Mouse (Mus musculus): Measurements from ENCODE around the gene Gja10.

Gja10 gene

DNA sequence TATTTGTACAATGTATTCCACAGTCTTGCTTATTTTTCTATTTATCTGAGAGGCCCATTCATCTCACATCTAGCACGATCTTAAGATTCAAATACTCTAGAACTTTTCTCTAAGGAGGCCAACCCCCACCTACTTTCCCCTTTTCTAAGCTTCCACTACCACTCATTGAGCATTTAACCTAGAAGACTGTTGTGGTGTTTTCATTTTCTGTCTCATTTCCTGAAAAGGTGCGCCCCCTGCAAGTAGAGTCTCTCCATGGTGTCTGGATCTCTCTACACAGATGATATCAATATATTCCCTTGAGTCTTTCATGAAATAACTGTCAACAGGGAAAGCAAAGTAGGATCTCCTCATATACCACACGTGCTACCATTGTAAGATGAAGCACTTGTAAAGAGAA lies at the start of gene Gja10:
Gene Gja10 (minus strand): TSS at position 101 of the 400 bp plus-strand sequence.
- no peak for DNase-seq (ENCODE audit: low spot score)

GRCm38 (mm10) chr4:32651669-32652068 lies 49.1 kb upstream of the Gja10 start:
- DNase-seq (ENCODE audit: low spot score), result peak; percentile 10

DNA sequence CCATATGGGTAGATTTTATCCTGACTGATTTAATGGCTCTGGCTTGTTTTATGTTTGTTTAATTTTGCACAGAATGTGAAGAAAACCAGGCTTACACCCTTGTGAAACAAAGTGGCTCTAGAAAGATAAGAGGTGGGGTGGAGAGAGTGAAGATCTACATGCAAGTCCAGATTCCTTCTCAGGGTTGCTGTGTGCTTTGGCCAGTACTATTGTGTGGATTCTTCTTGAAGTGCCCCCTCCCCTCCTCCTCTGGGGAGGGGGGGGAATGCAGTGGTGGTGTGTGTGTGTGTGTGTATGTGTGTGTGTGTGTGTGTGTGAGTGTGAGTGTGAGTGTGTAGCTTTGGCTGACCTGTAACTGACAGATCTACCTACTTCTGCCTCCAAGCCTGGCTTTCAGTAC lies 19.1 kb upstream of the Gja10 start:
- DNase-seq (ENCODE audit: low spot score), result no peak

GRCm38 (mm10) chr4:32615034-32615881 lies 12.7 kb upstream of the Gja10 start, which contains the start of gene Casp8ap2:
Gene Casp8ap2, plus strand, starts transcription at chr4:32615451.
- DNase-seq (ENCODE audit: low spot score), result peak; percentile 100

GRCm38 (mm10) chr4:32601135-32601534 lies 1.4 kb downstream of the Gja10 start:
- DNase-seq (ENCODE audit: low spot score), result peak; percentile 35

DNA sequence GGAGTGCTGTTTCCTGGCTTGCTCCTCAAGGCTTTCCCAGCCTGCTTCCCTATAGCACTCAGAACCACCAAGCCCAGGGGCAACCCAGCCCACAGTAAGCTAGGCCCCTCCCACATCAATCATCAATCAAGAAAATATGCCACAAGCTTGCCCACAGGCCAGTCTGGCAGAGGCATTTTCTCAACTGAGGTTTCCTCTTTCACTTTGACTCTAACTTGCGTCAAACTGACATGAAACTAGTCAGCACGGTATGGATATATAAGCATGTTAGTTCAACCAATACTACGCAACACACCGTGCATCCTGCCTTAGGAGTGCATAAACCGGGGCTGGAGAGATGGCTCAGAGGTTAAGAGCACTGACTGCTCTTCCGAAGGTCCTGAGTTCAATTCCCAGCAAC lies 14.3 kb downstream of the Gja10 start:
- peak; percentile 63 for DNase-seq (ENCODE audit: low spot score)

- peak; percentile 26 for DNase-seq (ENCODE audit: low spot score)
Measured at GRCm38 (mm10) chr4:32587543-32587942, 15.0 kb downstream of the Gja10 start.

DNA sequence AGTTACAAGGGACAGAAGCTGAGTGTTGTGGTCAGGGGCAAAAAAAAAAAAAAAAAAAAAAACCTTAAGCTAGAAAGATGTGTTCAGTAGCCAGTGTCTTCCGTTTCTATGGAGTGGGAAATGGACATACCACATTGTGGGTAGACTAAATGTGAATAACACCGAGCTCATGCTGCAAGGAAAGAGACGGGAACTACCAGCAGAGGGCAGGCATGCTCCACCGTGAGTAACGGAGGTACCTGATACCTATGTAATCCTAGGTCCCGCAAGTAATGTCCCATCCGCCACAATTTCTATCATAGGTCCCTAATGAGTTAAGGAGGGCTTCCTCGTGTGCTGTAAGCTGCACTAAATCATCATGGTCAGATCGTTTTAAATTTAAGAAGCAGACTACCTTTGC lies 16.0 kb downstream of the Gja10 start:
- DNase-seq (ENCODE audit: low spot score), result peak; percentile 72

GRCm38 (mm10) chr4:32584181-32584580 lies 18.4 kb downstream of the Gja10 start:
- no peak for DNase-seq (ENCODE audit: low spot score)

GRCm38 (mm10) chr4:32579850-32580249 lies 22.7 kb downstream of the Gja10 start:
- DNase-seq (ENCODE audit: low spot score), result no peak

- DNase-seq (ENCODE audit: low spot score), result no peak
Measured at GRCm38 (mm10) chr4:32575165-32575564, 27.4 kb downstream of the Gja10 start.

GRCm38 (mm10) chr4:32574604-32575003 lies 28.0 kb downstream of the Gja10 start:
- DNase-seq (ENCODE audit: low spot score), result no peak

- no peak for DNase-seq (ENCODE audit: low spot score)
Measured at GRCm38 (mm10) chr4:32573586-32573985, 29.0 kb downstream of the Gja10 start.

DNA sequence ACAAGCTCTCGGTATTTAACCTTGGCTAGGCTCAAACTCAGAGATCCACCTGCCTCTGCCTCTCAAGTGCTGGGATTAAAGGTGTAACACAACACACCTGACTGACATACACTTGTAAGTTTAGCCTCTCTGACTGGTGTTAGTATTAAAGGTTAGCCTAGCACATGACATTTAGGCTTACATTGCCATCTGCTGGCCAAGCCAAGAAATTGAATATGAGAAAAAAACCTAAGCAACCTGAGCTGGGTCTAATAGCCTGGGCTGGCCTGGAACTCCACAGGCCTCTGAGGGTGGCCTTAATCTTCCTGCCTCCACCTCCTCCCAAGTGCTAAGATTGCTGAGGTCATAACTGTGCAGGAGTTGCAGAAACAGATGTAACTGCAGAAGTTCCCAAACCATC lies 30.4 kb downstream of the Gja10 start:
- peak; percentile 59 for DNase-seq (ENCODE audit: low spot score)

DNA sequence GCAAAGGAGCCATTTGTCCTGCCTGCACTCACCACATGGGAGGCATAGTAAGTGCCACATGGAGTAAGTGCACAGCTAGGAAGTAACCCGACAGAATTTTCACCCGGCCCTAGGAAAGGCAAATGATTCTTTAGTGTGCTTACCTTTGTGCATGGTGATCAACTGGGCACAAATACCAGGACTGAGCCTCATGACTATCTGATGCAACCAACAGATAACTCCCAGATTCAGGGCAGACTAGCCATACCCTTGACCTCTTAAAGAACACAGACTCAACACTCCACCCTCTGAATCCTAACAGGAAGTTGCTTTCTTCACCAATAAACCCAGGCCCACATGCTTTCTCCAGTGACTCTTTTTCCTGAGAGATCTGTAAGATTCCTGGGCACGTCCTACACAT lies 31.1 kb downstream of the Gja10 start:
- no peak for DNase-seq (ENCODE audit: low spot score)

GRCm38 (mm10) chr4:32570939-32571317 lies 31.6 kb downstream of the Gja10 start:
- no peak for DNase-seq (ENCODE audit: low spot score)

DNA sequence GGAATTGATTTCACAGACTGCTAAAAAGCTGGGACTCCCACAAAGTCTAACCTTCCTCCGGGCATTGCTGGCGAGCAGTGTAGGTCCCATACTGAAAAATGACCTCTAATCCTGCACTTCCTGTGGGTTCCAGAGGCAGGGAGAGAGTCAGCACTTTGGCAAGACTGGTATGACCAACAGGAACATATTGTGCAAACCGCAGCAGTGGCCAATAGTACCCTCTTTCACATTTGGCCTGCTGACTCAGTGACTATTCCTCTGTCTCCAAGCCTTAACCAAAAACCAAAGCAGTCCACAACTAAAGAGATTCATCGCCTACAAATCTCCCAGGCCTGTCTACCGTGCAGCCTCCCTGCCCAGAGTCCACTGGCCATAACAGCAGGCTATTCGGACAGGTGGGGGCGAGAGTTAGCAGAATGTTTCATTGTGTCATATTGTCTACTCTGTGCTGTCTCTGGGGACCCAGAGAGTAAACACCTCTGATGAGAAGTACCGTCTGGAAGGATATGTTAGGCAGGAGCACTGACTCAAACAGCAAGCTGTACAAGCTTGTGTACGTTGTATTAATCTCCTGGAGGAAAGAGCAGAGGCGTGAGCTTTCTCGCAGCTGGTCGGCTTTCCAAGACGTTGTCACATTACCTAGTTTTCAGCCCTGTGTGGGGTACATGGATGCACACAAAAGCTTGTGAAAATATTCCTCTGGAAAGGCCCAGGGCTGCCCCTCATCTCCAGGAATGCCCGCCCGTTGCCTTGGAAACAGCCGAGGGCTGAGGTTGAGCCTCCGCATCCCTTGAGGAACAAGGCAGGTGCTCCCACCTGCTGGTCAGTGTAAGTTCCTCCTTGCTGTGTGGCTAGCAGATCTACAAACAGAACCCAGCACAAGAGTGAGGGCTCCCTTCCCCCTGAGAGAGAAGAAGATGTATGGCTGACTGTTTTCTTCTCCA lies 32.3 kb downstream of the Gja10 start:
- no peak for DNase-seq (ENCODE audit: low spot score)

DNA sequence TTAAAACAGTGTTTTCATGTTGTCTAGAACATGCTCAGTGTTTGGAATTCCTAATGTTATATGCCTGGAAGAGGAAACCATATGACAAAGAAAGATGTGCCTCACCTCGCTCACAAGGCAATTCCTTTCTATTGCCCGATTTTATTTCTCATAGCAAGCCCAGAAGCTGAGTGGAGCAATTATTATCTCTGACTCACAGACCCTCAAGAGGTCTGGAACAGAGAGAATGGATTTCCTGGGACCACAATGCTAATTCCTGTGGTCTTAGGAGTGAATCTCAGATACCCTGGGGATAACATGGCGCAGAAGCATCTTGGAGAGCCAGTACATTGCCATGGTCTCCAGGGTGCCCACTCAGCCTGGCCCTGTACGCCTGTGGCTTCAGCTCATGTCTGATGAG lies 33.5 kb downstream of the Gja10 start:
- DNase-seq (ENCODE audit: low spot score), result no peak

DNA sequence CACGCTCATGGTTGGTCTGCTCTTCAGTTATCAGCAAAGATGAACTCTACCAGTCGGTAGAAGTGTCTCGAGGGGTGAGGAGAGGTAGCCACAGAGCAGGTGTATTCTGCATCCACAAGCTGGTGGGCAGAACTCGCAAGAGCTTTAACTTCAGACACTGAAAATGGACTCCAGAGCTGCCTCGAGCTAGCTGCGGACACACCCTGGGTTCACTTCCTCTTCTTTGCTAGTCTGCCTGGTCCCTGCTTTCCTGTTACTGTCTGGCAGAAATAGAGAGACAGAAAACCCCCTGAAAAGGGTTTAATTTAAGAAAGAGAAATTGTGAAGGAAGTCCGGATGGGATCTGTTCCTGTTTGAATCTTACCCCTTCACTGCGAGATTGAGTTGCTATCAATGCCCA lies 37.6 kb downstream of the Gja10 start:
- DNase-seq (ENCODE audit: low spot score), result no peak

DNA sequence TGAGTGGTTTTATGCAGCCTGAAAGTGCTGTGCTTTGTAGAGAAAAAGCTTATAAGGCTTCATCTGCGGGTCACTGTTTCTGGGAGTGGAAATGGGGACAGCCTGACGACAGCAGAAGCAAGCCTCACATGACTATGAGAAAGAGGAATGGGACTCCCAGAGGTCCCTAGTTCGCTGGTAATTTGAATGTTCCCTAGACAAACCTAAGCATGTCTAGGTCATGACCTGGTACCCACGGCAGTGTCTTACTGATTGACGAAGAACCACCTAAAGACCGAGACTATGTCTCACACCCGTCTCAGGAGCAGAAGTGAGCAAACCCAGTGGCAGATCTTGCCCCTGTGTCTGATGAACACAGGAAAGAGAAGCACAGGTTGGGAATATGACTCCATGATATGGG lies 38.1 kb downstream of the Gja10 start:
- no peak for DNase-seq (ENCODE audit: low spot score)

GRCm38 (mm10) chr4:32562319-32563115 lies 40.0 kb downstream of the Gja10 start:
- DNase-seq (ENCODE audit: low spot score), result no peak

GRCm38 (mm10) chr4:32561555-32562095 lies 40.9 kb downstream of the Gja10 start:
- peak; percentile 22 for DNase-seq (ENCODE audit: low spot score)

All from T-cell, adult 2 months (primary cell).